Comparison of ENCODE assay signal across 8 mouse cellular contexts in genomic region chr8:85080532-85081215, GRCm38 (mm10). TPM values are rescaled to one million over a fixed set of nuclear protein-coding genes. Genes with fewer than 3 reads are reported as not detected.
DNase-seq lines count a peak whose midpoint lies in the region; ATAC-seq lines count a peak whose summit lies in the region.

TSS of gene Wdr83os (plus strand) at chr8:85080740.

- peak; percentile 43 to 59 for DNase-seq in left cerebral cortex, adult 18-20 months (ENCODE audit: low spot score in 2 of 2)
- DNase-seq in left cerebral cortex, adult 11 months (ENCODE audit: low spot score), result no peak
- peak; percentile 71 to 77 for DNase-seq in cerebellum, postnatal 10 days
- peak; percentile 52 for DNase-seq in gastrocnemius, adult 18-20 months (ENCODE audit: low spot score)
- peak in 1 of 2 experiments; percentile 59 for DNase-seq in left cerebral cortex, postnatal 14 days (ENCODE audit: low spot score in 2 of 2)
- DNase-seq in spleen, adult 12 weeks (ENCODE audit: low spot score), result peak; percentile 63

- WGBS in hindbrain, embryonic 16.5 days, result under 1% methylated on average over 30 of the region's 30 CpGs

- H3K9me3 ChIP-seq in hindbrain, embryonic 16.5 days (ENCODE audit: control insufficient read depth, low read length), result no peaks in the 10 kb centered on the region

- intact Hi-C loops in left cerebral cortex, postnatal 14 days (cut with DNase I), result loop anchor here (10.0 kb wide), 1 partner anchor 214 kb away; the partner anchor contains the start of genes Orc6 and Vps35

- peak within 1 kb of the TSS; percentile 87 for H3K4me3 ChIP-seq in hindbrain, embryonic 16.5 days (ENCODE audit: low read length)

- 0 out of 2 replicates have a peak, but pooled peaks have one; percentile 15 for ATAC-seq in hindbrain, embryonic 16.5 days
- peak; percentile 17; the same call in 1 of the 2 replicates for ATAC-seq in megakaryocyte progenitor cell, adult 5-6 weeks (replicated peaks; ENCODE audit: poor library complexity)

- H3K27me3 ChIP-seq in hindbrain, embryonic 16.5 days (replicated peaks; ENCODE audit: control insufficient read depth, insufficient read depth, low read length), result no peaks in the 10 kb centered on the region

- peak within 1 kb of the TSS; percentile 88 for H3K9ac ChIP-seq in hindbrain, embryonic 16.5 days (ENCODE audit: low read depth, low read length)

- peak within 1 kb of the TSS; percentile 95 for H3K4me2 ChIP-seq in hindbrain, embryonic 16.5 days (ENCODE audit: low read length)

- H3K4me1 ChIP-seq in hindbrain, embryonic 16.5 days (ENCODE audit: control insufficient read depth, insufficient read depth, low read depth, low read length), result peaks cover 24% of the 10 kb centered on the region

- H3K27ac ChIP-seq in hindbrain, embryonic 16.5 days (ENCODE audit: low read depth, low read length), result peak within 1 kb of the TSS; percentile 73

- peaks cover under 1% of the 10 kb centered on the region; the same call in 1 of the 2 replicates for H3K36me3 ChIP-seq in hindbrain, embryonic 16.5 days (ENCODE audit: control insufficient read depth, insufficient read depth, low read length)

RNA-seq across cellular contexts. Expression of gene Wdr83os, which starts in this region (rescaled TPM):
- total RNA-seq in left cerebral cortex, adult 18-20 months (2021), result 10 to 100 TPM; 58.4 to 64.3 TPM
- total RNA-seq in gastrocnemius, adult 18-20 months (2021), result 10 to 100 TPM; 46.9 to 47.2 TPM
- 111 and 116 TPM in 2 replicates for polyA plus RNA-seq in hindbrain, embryonic 16.5 days (2015; fragmentation: Nextera tagmentation; extraction: Ambion mirVana)
- total RNA-seq in left cerebral cortex, postnatal 14 days (2021), result 10 to 100 TPM; 52.7 to 53.5 TPM
- 159 and 193 TPM in 2 replicates for total RNA-seq in megakaryocyte progenitor cell, adult 5-6 weeks (2015)
- total RNA-seq in megakaryocyte progenitor cell, adult 5-6 weeks (2017), result 40.3 and 41.4 TPM in 2 replicates
